Mouse (Mus musculus) neutrophil, adult 5-6 weeks (primary cell): ENCODE data around the gene Anapc11. TPM values are rescaled to one million over a fixed set of nuclear protein-coding genes. Genes with fewer than 3 reads are reported as not detected.
A peak's percentile ranks its signal among the peaks of the same experiment; 100 is the strongest.

Source experiments
- ATAC-seq: fragments of 151-379, 151-347 bp; 2 replicates; pipeline ENCODE4 v1.8.0; 2017; ENCODE audit warnings: mild to moderate bottlenecking, moderate TSS enrichment; ENCODE audit not compliant: insufficient number of reproducible peaks, poor library complexity, low FRiP score, severe bottlenecking; ENCODE audit errors: extremely low read depth
- total RNA-seq: library from RNA; stranded (forward); fragments of 200-1000 nt; gene quantifications from 2 replicates; pipeline ENCODE4 v1.2.3, GENCODE M21; 2017

Anapc11 gene
- total RNA-seq, 1 experiment from 2014 or later: 15.7 TPM

- ATAC-seq: no peak
Measured at GRCm38 (mm10) chr11:120597240-120598235, 683 bp upstream of the Anapc11 start.

- ATAC-seq: no peak
Measured at GRCm38 (mm10) chr11:120598990-120599549, 849 bp downstream of the Anapc11 start.

DNA sequence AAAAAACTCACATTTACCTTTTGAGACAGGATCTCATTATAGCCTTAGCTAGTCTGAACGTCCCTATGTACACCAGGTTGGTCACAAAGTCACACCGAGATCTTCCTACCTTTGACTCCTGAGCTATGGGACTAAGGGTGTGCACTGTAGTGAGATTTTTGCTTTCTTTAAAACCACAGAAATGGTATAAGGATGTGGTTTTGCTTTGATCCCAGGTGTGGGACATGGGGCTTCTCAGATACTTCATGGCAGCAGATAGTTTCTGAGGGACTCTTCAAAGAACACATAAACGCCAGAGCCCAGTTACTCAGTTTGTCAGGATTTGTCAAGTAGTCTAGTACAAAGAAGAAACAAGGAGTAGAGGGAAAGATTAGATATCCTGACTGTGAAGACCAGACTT is 2.5 kb downstream of the Anapc11 start:
- ATAC-seq: no peak

- ATAC-seq: no peak
Measured at GRCm38 (mm10) chr11:120603545-120603944, 5.3 kb downstream of the Anapc11 start.

DNA sequence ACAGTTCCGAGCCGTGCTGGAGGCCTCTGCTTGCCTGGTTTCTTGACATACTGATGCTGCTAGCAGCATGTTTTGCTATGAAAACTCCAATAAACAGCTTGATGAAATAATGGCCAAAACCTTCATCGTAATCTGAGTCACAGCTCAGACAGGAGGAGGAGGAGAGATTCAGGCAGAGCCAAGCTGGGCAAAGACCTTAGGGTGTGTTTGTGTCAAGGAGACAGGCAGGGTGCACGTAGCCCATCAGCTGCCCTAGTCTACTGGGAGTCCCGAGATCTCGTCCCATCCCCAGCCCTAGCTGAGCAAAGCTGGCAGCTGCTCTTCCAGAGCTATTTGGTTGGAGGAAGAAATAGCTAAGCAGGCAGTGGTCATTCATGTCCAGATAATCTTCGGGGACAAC is 7.4 kb downstream of the Anapc11 start:
- no peak for ATAC-seq

DNA sequence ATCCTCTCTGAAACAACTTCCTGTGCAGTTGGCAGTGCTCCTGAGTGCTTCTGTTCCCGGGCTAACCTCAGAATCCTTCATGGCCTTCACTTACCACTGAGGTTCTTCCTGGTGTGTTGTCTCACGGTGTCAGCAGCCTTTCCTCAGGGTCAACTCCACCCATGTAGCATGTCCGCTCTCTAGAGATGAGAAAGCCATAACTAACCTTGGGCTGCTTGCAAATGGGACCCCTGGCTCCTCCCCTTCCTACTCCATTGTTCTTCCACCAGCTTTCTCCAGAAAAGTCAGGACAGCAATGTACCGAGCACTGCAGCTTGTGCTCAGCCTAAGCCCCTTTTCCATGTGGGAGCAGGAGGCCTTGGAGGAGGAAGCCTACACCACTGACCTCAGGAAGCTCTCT is 8.5 kb downstream of the Anapc11 start:
- ATAC-seq: no peak

DNA sequence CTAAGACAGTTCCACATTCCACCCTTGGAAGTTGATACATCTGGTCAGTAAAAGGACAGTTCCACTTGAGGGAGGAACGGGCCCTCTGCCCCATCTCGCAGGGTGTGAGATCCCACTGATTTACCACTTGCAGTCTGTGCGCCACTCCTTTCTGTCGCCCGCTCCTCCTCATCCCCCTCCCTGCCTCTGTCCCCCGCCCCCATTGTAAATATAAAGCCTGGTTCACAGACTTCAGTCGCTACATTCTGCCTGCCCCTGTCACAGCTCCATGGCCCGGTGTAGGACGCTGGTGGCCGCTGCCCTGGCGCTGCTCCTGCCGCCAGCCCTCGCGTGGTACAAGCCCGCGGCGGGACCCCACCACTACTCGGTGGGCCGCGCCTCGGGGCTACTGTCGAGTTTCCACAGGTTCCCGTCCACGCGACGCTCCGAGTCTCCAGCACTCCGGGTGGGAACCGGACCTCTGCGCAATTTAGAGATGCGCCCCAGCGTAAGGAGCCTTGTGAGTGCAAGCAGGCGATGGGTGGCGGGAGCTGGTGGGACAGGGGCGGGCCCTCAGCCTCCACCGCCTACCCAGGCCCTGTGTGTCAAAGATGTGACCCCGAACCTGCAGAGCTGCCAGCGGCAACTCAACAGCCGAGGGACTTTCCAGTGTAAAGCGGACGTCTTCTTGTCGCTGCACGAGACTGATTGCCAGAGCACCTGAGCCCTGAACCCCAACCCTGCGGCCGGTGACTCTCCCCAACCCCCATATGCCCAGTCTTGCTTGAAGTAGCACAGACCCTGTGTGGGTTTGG is 10.2 kb downstream of the Anapc11 start, which contains the start of gene Npb:
Gene Npb (plus strand): TSS at position 237 of the 794 bp plus-strand sequence.
- ATAC-seq: no peak

- no peak for ATAC-seq
Measured at GRCm38 (mm10) chr11:120609250-120609649, 11.0 kb downstream of the Anapc11 start.

GRCm38 (mm10) chr11:120610477-120611046 is 12.3 kb downstream of the Anapc11 start:
- no peak for ATAC-seq

- ATAC-seq: peak; percentile 69
Measured at GRCm38 (mm10) chr11:120612763-120613162, 14.5 kb downstream of the Anapc11 start.

DNA sequence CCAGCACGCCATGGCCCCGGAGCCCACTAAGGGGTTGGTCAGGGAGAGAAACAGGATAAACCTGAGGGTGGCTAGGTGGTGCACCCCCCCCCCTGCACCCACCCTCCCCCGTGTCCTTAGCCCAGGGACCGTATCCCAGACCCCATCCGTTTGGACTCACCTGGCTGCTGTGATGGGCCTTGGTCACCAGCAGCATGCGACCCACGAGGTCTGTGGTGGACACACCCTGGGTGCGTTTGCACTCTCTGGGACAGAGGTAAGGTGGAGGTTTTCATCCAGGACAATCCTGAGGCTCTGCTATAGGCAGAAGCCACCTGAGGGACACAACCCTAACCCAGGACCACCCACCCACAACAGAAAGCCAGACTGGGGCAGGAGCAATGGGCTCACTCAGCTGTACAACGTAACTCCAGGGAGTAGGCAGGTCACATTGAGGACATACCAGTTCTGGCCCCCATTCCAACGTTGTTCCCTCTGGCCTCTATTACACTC is 15.3 kb downstream of the Anapc11 start:
- ATAC-seq: no peak

GRCm38 (mm10) chr11:120613976-120614375 is 15.8 kb downstream of the Anapc11 start:
- no peak for ATAC-seq

GRCm38 (mm10) chr11:120615167-120615566 is 16.9 kb downstream of the Anapc11 start:
- no peak for ATAC-seq

GRCm38 (mm10) chr11:120615606-120616203 is 17.5 kb downstream of the Anapc11 start:
- ATAC-seq: no peak

DNA sequence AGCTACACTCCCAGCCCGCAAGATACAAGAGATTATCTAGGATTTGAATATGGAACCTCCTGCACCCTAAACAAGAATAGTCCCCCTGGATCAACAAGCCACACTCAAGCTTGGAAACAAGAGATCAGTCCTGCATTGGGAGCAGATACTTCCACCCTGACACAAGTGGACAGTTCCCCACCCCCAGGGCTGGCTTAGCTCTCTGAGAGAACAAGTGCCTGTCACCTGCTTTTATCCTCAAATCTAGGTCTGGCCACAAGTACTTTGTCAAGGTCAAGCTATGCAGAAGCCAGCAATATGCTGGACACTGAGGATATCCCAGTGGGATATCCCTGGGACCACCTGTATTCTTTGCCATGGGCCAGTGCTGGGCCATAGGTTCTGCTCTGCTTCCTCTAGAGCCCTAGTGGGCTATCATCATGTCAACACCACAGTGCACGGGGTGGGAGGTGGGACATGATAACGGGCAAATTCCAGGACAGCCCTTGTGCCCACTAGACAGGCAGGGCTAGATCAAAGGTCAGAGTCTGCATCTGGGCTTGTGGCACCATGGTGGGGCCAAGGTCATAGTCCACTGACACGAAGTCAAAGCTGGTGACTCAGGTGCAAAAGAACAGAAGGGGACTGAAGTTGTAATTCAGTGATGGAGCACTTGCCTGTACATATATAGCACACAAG is 18.5 kb downstream of the Anapc11 start:
- ATAC-seq: no peak

DNA sequence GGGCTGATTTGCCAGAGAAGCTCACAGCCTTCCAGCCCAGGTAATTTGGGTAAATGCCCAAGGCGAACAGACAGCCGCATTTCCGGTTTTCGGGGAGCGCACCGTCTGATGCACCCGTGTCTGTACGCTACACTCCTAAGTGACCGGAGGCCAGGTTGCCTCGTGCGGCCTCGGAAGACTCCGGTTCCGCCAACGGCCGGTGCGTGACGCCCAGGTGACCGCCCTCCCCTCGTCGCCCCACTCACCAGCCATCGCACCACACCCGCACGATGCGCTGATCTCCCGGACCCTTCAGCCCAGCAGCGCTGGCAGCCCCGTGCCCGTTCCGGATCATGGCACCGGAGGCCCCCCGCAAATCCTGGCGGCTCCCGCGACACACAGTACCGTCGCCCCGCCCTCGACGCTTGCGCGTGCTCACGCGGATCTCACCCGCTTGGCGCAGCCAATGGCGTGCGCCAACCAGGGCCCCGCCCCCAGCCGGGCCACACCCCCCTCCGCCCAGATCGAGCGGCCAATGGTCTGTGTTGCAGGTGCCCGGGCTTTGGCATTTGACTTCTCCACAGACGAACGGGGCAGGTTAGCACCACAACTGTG is 19.4 kb downstream of the Anapc11 start, which contains the start of gene Pcyt2:
Gene Pcyt2 (minus strand): TSS at position 418 of the 594 bp plus-strand sequence.
- ATAC-seq: peak; percentile 80
